Mouse (Mus musculus) C2C12 (cell line): ENCODE measurements around the gene Slc50a1. TPM values are rescaled to one million over a fixed set of nuclear protein-coding genes. Genes with fewer than 3 reads are reported as not detected.

Source experiments
- H3K27me3 ChIP-seq: one replicate; pipeline ENCODE4 v1.6.1; 2011; ENCODE audit not compliant: control insufficient read depth, insufficient read depth, insufficient read length
- H3K36me3 ChIP-seq: one replicate; pipeline ENCODE4 v1.6.1; 2011; ENCODE audit not compliant: control insufficient read depth, insufficient read depth
- H3K4me3 ChIP-seq: one replicate; pipeline ENCODE4 v1.5.1; 2011; ENCODE audit warnings: mild to moderate bottlenecking, control low read depth; ENCODE audit not compliant: poor library complexity, insufficient read depth, severe bottlenecking
- H3K79me2 ChIP-seq: one replicate; pipeline ENCODE4 v1.6.1; 2011; ENCODE audit not compliant: control insufficient read depth, insufficient read depth
- H3K79me3 ChIP-seq: one replicate; pipeline ENCODE4 v1.6.1; 2011; ENCODE audit warnings: low read depth, control low read depth
- H3ac ChIP-seq: one replicate; pipeline ENCODE3; 2011; ENCODE audit warnings: low read depth; ENCODE audit not compliant: control insufficient read depth, insufficient read length
- CEBPB ChIP-seq: IDR thresholded peaks from one replicate; pipeline ENCODE4 v1.6.1; 2011; ENCODE audit warnings: low read depth, mild to moderate bottlenecking, control low read depth, moderate library complexity
- CTCF ChIP-seq: IDR thresholded peaks from one replicate; pipeline ENCODE4 v1.5.1; 2011; ENCODE audit not compliant: control insufficient read depth, insufficient read depth, insufficient read length
- FOSL1 ChIP-seq: IDR thresholded peaks from one replicate; pipeline ENCODE4 v1.8.0; 2011; ENCODE audit warnings: mild to moderate bottlenecking, low read length; ENCODE audit not compliant: poor library complexity, insufficient read depth, severe bottlenecking
- MAX ChIP-seq: IDR thresholded peaks from one replicate; pipeline ENCODE4 v1.6.1; 2011; ENCODE audit warnings: mild to moderate bottlenecking, control low read depth
- MYOD1 ChIP-seq: IDR thresholded peaks from one replicate; pipeline ENCODE4 v1.6.1; 2011; ENCODE audit warnings: low read depth; ENCODE audit not compliant: control insufficient read depth, insufficient read length
- MYOG ChIP-seq: IDR thresholded peaks from one replicate; pipeline ENCODE4 v1.6.1; 2011; ENCODE audit not compliant: control insufficient read depth, insufficient read length; ENCODE audit errors: extremely low read depth
- USF1 ChIP-seq: IDR thresholded peaks from one replicate; pipeline ENCODE4 v1.6.1; 2011; ENCODE audit warnings: low read depth, mild to moderate bottlenecking, control low read depth, moderate library complexity
- polyA plus RNA-seq: library from polyadenylated mRNA; unstranded; fragments of >200 nt; fragmentation: generic; extraction: Trizol; gene quantifications from one replicate; pipeline ENCODE4 v1.2.1, GENCODE M21; 2012; ENCODE audit warnings: missing spikeins

Gene Slc50a1
- polyA plus RNA-seq, 1 experiment, result 48.7 TPM

DNA sequence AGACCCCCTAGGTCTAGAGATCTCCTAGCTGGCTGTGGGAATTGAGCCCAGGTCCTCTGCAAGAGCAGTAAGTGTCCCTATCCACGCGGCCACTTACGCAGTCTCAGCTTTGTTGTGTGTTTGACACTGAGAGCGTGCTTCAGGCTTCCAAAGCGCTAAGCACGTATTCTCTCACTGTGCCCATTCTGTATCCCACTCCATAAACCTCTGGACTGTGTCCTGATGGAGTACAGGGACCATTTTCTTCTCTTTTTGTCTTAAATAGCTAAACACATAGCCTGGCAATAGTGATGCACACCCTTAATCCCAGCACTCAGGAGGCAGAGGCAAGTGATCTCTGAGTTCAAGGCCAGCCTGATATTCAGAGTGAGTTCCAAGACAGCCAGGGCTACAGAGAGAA, 28.5 kb upstream of the Slc50a1 start:
- Histone ChIP-seq H3K27me3 (no peaks in the 10 kb centered on the region), H3K79me2 (no peaks in the 10 kb centered on the region), H3K36me3 (no peaks in the 10 kb centered on the region), H3K4me3 (no peak overlapping the region), H3K79me3 (no peaks in the 10 kb centered on the region), H3ac (no peak overlapping the region)
- TF ChIP-seq MAX (no peak), FOSL1 (no peak), MYOD1 (no peak), CTCF (no peak), CEBPB (no peak), MYOG (no peak), USF1 (no peak)

DNA sequence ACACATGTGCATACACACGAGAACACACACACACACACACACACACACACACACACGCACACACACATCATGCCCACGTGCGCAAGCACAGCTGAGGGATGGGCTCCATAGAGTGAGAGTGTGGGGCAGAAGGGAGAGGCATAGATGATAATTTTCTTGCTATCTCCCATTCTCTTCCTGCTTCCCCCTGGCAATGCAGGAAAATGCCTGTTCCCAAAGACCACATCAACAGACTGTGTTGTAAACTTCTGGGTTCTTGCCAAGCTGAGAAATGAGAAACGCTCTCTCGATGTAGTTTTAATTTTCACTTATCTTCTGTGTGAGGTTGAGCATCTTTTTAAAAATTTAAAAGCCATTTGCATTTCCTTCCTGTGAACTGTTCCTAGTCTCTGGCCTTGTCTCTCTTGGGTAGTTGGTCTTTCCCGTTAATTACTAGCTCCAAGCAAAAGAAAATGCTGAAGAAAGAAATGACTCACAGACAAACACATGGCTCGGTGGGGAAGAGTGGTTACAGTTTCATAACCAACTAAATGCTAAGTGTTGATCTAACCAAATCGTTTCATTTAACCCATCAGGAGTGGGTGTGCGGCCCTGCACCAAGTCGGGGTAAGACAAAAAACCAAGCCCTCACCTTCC, 26.5 kb upstream of the Slc50a1 start:
- Histone ChIP-seq H3K79me3 (no peaks in the 10 kb centered on the region), H3K4me3 (no peak overlapping the region), H3K27me3 (no peaks in the 10 kb centered on the region), H3K79me2 (no peaks in the 10 kb centered on the region), H3ac (no peak overlapping the region), H3K36me3 (no peaks in the 10 kb centered on the region)
- no peak for TF ChIP-seq FOSL1
- no peak for TF ChIP-seq CTCF
- TF ChIP-seq MAX, result no peak

DNA sequence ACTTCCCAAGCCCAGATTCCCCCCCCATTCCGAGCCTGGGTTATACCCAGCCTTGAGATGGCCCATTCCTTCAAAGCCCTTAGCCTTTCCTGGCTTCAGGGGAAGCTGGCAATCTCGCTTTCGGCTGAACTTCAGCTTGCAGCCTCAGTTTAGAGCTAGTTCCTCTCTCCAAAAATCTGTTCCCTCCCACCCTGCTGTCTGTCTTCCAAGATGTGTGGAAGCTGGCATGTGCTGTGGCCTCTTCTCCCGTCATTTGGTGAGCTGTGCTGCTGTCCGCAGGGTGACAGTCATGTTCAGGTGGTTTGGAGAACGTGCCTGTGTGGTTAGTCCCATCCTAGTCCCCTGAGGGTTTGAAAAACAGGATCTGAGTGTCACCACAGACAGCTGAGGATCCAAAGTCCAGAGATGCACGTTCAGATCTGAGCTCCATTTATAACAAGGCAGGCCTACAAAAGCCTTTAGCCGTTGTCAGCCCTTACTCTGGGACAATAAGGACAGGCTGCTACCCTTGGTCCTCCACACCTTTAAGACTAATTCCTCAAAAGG, 25.4 kb upstream of the Slc50a1 start:
- Histone ChIP-seq H3K79me3 (no peaks in the 10 kb centered on the region), H3K27me3 (no peaks in the 10 kb centered on the region), H3ac (no peak overlapping the region), H3K4me3 (no peak overlapping the region), H3K79me2 (no peaks in the 10 kb centered on the region), H3K36me3 (no peaks in the 10 kb centered on the region)
- TF ChIP-seq CTCF, result no peak
- TF ChIP-seq USF1, result no peak
- no peak for TF ChIP-seq FOSL1
- TF ChIP-seq MYOD1, result no peak
- no peak for TF ChIP-seq MYOG
- TF ChIP-seq MAX, result no peak
- TF ChIP-seq CEBPB, result no peak

DNA sequence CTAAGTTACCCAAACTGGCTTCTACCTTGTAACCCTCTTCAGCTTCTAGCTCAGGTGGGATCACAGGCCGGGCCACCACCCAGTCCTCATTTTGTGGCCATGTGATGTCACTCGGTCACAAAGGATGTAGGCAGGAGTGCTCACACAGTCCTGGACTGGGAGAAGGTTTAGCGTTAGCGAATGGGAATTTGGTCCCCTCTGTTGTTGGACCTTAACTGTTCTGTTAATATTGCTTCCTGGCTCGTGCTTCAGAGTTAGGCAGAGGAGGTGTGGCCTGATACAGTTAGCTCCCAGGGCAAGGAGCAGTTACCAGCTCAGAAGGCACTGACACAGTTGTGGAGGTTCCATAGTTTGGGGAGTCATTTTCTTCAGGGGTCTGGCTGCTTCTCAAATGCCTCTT, 23.8 kb upstream of the Slc50a1 start:
- no peak overlapping the region for H3ac ChIP-seq
- no peak for TF ChIP-seq MAX
- TF ChIP-seq USF1, result no peak
- no peak for TF ChIP-seq MYOD1
- no peak for TF ChIP-seq CTCF
- no peak for TF ChIP-seq FOSL1
- TF ChIP-seq CEBPB, result no peak
- no peak for TF ChIP-seq MYOG
- H3K27me3 ChIP-seq, result no peaks in the 10 kb centered on the region
- no peaks in the 10 kb centered on the region for H3K79me2 ChIP-seq
- no peak overlapping the region for H3K4me3 ChIP-seq
- H3K79me3 ChIP-seq, result no peaks in the 10 kb centered on the region
- H3K36me3 ChIP-seq, result no peaks in the 10 kb centered on the region

DNA sequence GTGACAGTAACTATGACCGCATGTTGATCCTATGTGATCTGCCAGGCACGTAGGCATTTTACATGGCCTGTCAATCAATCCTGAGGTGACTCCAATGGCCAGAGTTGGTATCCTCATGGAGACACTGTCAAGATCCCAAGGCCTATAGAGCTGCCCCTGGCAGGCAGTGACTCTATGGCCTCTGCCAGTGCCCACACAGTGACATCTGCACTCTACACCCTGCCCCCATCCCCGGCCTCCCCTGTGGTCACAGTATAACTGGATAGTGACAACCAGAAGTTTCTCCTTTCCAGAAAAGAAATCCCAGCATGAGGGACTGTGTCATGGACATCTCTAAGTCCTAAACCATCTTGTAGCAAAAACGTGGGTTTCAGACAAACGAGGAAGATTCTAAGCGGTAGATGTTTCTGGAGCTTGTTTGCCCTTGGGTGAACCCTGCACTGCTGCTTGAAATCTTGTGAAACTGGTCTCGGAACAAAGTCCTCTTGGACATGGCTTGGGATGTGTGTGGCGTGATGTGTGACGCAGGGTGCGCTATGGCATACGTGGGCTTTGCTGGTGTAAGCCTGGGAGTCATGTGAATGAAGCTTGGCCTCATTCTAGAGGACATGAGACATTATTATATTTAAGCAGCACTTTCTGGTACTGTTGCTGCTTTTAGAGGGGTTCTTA, 23.0 kb upstream of the Slc50a1 start:
- no peaks in the 10 kb centered on the region for H3K79me2 ChIP-seq
- TF ChIP-seq MAX, result no peak

DNA sequence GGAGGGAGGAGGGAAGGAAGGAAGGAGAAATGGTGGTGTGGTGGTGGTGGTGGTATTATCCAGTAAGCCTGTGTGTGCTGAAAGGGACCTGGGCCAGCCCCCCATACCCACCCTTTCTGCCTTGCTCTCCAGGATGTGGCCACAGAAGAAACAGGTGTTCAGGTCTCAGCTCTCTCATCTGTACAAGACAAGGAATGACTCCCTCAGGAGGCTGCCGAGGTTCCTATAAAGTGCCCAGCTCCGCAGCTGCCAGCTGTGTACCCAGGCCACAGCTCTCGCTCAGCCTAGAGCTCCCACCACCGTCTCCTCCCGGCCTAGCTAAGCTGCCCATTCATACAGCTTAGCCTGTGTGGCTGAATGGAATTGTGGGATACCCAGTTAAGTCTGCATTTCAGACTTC, 21.9 kb upstream of the Slc50a1 start:
- TF ChIP-seq MAX (no peak), CEBPB (no peak), USF1 (no peak), CTCF (no peak), FOSL1 (no peak), MYOG (no peak), MYOD1 (no peak)
- no peak overlapping the region for H3K4me3 ChIP-seq
- H3K79me3 ChIP-seq, result no peaks in the 10 kb centered on the region
- H3K36me3 ChIP-seq, result no peaks in the 10 kb centered on the region
- no peak overlapping the region for H3ac ChIP-seq
- H3K27me3 ChIP-seq, result no peaks in the 10 kb centered on the region
- no peaks in the 10 kb centered on the region for H3K79me2 ChIP-seq

More for the DNA sequence above, 23.0 kb upstream of the Slc50a1 start:
- H3ac ChIP-seq, result no peak overlapping the region
- no peak overlapping the region for H3K4me3 ChIP-seq
- H3K36me3 ChIP-seq, result no peaks in the 10 kb centered on the region
- no peaks in the 10 kb centered on the region for H3K79me3 ChIP-seq
- H3K27me3 ChIP-seq, result no peaks in the 10 kb centered on the region
